Mouse (Mus musculus): ENCODE results near the gene Mfap4. TPM values are rescaled to one million over a fixed set of nuclear protein-coding genes. Genes with fewer than 3 reads are reported as not detected.

Gene Mfap4
- polyA plus RNA-seq, 1 experiment: 12.0 TPM

DNA sequence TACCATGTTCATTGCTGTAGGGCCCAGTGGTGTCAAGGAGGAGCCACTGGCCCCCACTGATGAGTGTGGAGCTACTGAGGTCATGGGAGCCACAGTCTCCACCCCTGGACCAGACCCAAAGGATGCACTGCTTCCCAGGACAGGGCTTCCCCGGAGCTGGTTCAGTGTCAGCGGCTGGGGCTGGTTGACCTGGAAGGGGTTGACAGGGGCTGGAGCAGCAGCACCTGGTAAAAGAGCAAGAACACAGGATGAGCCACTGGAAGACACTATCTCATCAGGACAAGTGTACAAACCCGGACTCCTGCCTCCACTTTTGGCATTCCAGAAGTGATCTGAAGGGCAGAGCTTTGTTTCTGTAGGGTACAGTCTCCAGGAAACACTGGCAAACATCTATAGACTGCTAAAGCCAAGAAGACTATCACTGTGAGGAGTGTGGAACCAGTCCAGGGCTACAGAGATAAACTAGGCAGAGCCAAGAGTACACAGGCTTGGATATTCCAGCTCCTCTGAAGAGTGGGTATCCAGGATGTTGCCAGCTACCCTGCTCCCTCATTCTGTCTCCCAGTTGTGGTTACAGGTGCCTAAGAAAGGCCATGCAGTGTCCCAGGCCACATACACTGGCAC is 34.4 kb downstream of the Mfap4 start:
- no peaks in the 10 kb centered on the region for H3K27me3 ChIP-seq (replicated peaks; ENCODE audit: control insufficient read depth, insufficient read depth, low read length)
- H3K4me1 ChIP-seq (ENCODE audit: control insufficient read depth, insufficient read depth, low read length): no peaks in the 10 kb centered on the region
- H3K36me3 ChIP-seq (ENCODE audit: control insufficient read depth, insufficient read depth, low read length): no peaks in the 10 kb centered on the region; the same call in none of the 2 replicates
- H3K27ac ChIP-seq (ENCODE audit: insufficient read depth, low read depth, low read length): no peak overlapping the region
- no peak overlapping the region for H3K4me3 ChIP-seq (ENCODE audit: insufficient read depth, low read depth, low read length)
- no peak for DNase-seq
- 78% methylated on average over 3 of the region's 3 CpGs for WGBS
- no peak for TF ChIP-seq CTCF (conservative IDR thresholded peaks at IDR 0.05; ENCODE audit: insufficient read depth, insufficient read length, low read depth, low read length)
- TF ChIP-seq POLR2A (IDR thresholded peaks at IDR 0.05; ENCODE audit: low read depth, low read length): no peak

- DNase-seq: peak; percentile 20
- Histone ChIP-seq H3K4me3 (ENCODE audit: insufficient read depth, low read depth, low read length) (no peak overlapping the region), H3K27me3 (replicated peaks; ENCODE audit: control insufficient read depth, insufficient read depth, low read length) (no peaks in the 10 kb centered on the region), H3K4me1 (ENCODE audit: control insufficient read depth, insufficient read depth, low read length) (peaks cover 15% of the 10 kb centered on the region; the same call in 1 of the 2 replicates), H3K36me3 (ENCODE audit: control insufficient read depth, insufficient read depth, low read length) (no peaks in the 10 kb centered on the region), H3K27ac (ENCODE audit: insufficient read depth, low read depth, low read length) (no peak overlapping the region)
- TF ChIP-seq CTCF (conservative IDR thresholded peaks at IDR 0.05; ENCODE audit: insufficient read depth, insufficient read length, low read depth, low read length) (no peak), POLR2A (IDR thresholded peaks at IDR 0.05; ENCODE audit: low read depth, low read length) (no peak)
- WGBS: 96% methylated on average over 1 of the region's 1 CpGs
Observed at GRCm38 (mm10) chr11:61526872-61527271, 41.6 kb downstream of the Mfap4 start.

DNA sequence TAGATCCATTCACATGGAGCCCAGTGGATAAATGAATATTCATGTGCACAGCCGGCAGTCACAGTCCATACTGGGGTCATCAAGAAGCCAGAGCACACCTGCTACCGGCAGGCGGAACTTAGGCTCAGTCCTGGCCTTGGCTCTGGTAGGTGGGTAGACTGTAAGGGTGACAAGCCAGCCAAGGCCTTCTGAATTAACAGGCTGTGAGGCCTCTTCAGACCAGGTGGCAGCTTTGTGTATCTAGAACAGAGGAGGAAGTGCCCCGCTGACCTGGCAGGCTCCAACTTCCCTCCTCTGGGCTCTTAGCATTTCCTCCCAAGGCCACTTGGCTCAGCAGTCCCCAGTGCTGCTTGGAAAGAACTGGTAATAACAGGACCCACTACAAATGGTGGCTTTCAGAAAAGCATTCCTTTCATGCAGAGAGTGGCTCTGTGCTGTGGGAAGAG is 44.1 kb downstream of the Mfap4 start:
- TF ChIP-seq POLR2A (IDR thresholded peaks at IDR 0.05; ENCODE audit: low read depth, low read length) (no peak), CTCF (conservative IDR thresholded peaks at IDR 0.05; ENCODE audit: insufficient read depth, insufficient read length, low read depth, low read length) (no peak)
- DNase-seq: peak; percentile 76
- Histone ChIP-seq H3K4me1 (ENCODE audit: control insufficient read depth, insufficient read depth, low read length) (peaks cover 15% of the 10 kb centered on the region; the same call in 1 of the 2 replicates), H3K27me3 (replicated peaks; ENCODE audit: control insufficient read depth, insufficient read depth, low read length) (no peaks in the 10 kb centered on the region), H3K27ac (ENCODE audit: insufficient read depth, low read depth, low read length) (peak overlapping the region; percentile 22), H3K36me3 (ENCODE audit: control insufficient read depth, insufficient read depth, low read length) (no peaks in the 10 kb centered on the region), H3K4me3 (ENCODE audit: insufficient read depth, low read depth, low read length) (no peak overlapping the region)
- 26% methylated on average over 4 of the region's 4 CpGs for WGBS

DNA sequence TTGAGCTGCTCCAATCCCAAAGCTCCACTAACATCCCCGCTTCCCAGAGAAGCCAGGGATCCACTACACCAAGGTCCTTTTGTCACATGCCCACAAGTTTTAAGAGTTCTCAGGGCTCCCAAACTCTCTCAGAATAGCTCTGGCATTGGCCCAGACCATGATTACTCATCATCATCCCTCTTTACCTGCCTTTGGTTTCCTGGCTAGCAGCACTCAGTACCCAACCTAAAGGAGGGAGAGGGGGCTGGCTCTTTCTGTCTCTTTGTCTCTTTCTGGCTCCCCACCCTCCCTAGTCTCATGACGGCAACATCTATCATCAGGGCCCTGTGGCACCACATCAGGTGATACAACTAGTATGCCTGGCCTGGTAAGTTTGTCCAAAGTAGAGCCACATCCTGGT is 47.6 kb downstream of the Mfap4 start:
- 83% methylated on average over 2 of the region's 2 CpGs for WGBS
- TF ChIP-seq CTCF (conservative IDR thresholded peaks at IDR 0.05; ENCODE audit: insufficient read depth, insufficient read length, low read depth, low read length) (no peak), POLR2A (IDR thresholded peaks at IDR 0.05; ENCODE audit: low read depth, low read length) (no peak)
- Histone ChIP-seq H3K27me3 (replicated peaks; ENCODE audit: control insufficient read depth, insufficient read depth, low read length) (no peaks in the 10 kb centered on the region), H3K4me3 (ENCODE audit: insufficient read depth, low read depth, low read length) (no peak overlapping the region), H3K36me3 (ENCODE audit: control insufficient read depth, insufficient read depth, low read length) (no peaks in the 10 kb centered on the region), H3K4me1 (ENCODE audit: control insufficient read depth, insufficient read depth, low read length) (peaks cover 15% of the 10 kb centered on the region; the same call in 1 of the 2 replicates), H3K27ac (ENCODE audit: insufficient read depth, low read depth, low read length) (peak overlapping the region; percentile 61)
- peak; percentile 59 for DNase-seq

DNA sequence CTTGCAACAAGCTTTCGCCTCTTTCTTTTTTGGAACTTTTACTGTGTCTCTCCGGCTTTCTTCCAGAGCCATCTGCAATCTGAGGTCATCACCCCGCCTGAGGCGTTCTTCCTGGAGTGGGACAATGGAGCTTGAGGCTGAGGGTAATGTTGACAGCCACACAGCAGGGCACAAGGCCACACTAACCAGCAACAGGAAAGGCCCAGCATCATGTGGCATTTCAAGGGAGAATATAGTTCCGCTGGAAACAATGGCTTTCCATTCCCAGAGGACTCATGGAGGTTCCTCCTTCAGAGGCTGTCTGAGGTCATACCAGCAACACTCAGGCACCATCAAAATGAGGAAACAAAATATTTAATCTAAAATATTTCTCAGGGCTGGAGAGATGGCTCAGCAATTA is 48.3 kb downstream of the Mfap4 start:
- TF ChIP-seq POLR2A (IDR thresholded peaks at IDR 0.05; ENCODE audit: low read depth, low read length): no peak
- TF ChIP-seq CTCF (conservative IDR thresholded peaks at IDR 0.05; ENCODE audit: insufficient read depth, insufficient read length, low read depth, low read length): no peak
- Histone ChIP-seq H3K36me3 (ENCODE audit: control insufficient read depth, insufficient read depth, low read length) (no peaks in the 10 kb centered on the region), H3K27me3 (replicated peaks; ENCODE audit: control insufficient read depth, insufficient read depth, low read length) (no peaks in the 10 kb centered on the region), H3K4me1 (ENCODE audit: control insufficient read depth, insufficient read depth, low read length) (peaks cover 13% of the 10 kb centered on the region; the same call in 1 of the 2 replicates), H3K4me3 (ENCODE audit: insufficient read depth, low read depth, low read length) (no peak overlapping the region), H3K27ac (ENCODE audit: insufficient read depth, low read depth, low read length) (peak overlapping the region; percentile 80)
- DNase-seq: peak; percentile 88
- WGBS: 77% methylated on average over 5 of the region's 5 CpGs

DNA sequence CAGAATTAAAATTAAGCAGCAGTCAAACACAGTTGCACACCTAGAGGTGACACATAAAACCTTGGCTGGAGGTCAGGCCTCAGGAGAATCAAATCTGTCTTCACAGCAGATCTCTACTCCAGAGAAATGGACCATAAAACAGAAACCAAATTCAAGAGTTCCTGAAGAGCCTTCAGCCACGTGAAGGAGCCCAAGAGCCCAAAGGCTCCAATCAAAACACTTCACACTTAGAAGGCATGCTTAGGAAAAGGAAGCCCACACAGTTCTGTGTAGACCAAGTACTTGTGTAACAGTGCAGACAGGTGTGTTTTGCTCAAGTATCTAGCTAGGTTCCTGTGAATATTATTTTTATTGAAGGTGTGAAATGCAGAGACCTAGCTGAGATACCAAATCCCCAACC is 50.3 kb downstream of the Mfap4 start:
- no peak for DNase-seq
- H3K4me1 ChIP-seq (ENCODE audit: control insufficient read depth, insufficient read depth, low read length): no peaks in the 10 kb centered on the region; the same call in 1 of the 2 replicates

GRCm38 (mm10) chr11:61536952-61537351 is 51.7 kb downstream of the Mfap4 start:
- Histone ChIP-seq H3K27ac (ENCODE audit: insufficient read depth, low read depth, low read length) (no peak overlapping the region), H3K36me3 (ENCODE audit: control insufficient read depth, insufficient read depth, low read length) (no peaks in the 10 kb centered on the region), H3K4me3 (ENCODE audit: insufficient read depth, low read depth, low read length) (no peak overlapping the region), H3K4me1 (ENCODE audit: control insufficient read depth, insufficient read depth, low read length) (peaks cover 10% of the 10 kb centered on the region), H3K27me3 (replicated peaks; ENCODE audit: control insufficient read depth, insufficient read depth, low read length) (no peaks in the 10 kb centered on the region)
- no peak for TF ChIP-seq POLR2A (IDR thresholded peaks at IDR 0.05; ENCODE audit: low read depth, low read length)
- no peak for TF ChIP-seq CTCF (conservative IDR thresholded peaks at IDR 0.05; ENCODE audit: insufficient read depth, insufficient read length, low read depth, low read length)
- no peak for DNase-seq
- 72% methylated on average over 3 of the region's 3 CpGs for WGBS

More for the DNA sequence above, 50.3 kb downstream of the Mfap4 start:
- H3K36me3 ChIP-seq (ENCODE audit: control insufficient read depth, insufficient read depth, low read length): no peaks in the 10 kb centered on the region
- 13% methylated on average over 1 of the region's 1 CpGs for WGBS
- no peaks in the 10 kb centered on the region for H3K27me3 ChIP-seq (replicated peaks; ENCODE audit: control insufficient read depth, insufficient read depth, low read length)
- peak overlapping the region; percentile 27 for H3K27ac ChIP-seq (ENCODE audit: insufficient read depth, low read depth, low read length)
- H3K4me3 ChIP-seq (ENCODE audit: insufficient read depth, low read depth, low read length): no peak overlapping the region
- TF ChIP-seq CTCF (conservative IDR thresholded peaks at IDR 0.05; ENCODE audit: insufficient read depth, insufficient read length, low read depth, low read length): no peak
- no peak for TF ChIP-seq POLR2A (IDR thresholded peaks at IDR 0.05; ENCODE audit: low read depth, low read length)

All from kidney, adult 2 months (tissue).